Mouse (Mus musculus): ENCODE results near the gene Fcer1g. TPM values are rescaled to one million over a fixed set of nuclear protein-coding genes. Genes with fewer than 3 reads are reported as not detected.

Fcer1g gene
- polyA plus RNA-seq, 1 experiment from 2014 or later = 32.1 TPM

GRCm38 (mm10) chr1:171270573-171270900 is 36.4 kb upstream of the Fcer1g start:
- 1% methylated on average over 15 of the region's 19 CpGs for WGBS
- Histone ChIP-seq H3K9me3 (ENCODE audit: control insufficient read depth, low read length) (no peaks in the 10 kb centered on the region), H3K4me3 (ENCODE audit: low read length) (peak overlapping the region; percentile 87), H3K4me1 (ENCODE audit: control insufficient read depth, insufficient read depth, low read length) (peaks cover 9% of the 10 kb centered on the region), H3K27ac (ENCODE audit: low read depth, low read length) (peak overlapping the region; percentile 55), H3K9ac (ENCODE audit: low read depth, low read length) (peak overlapping the region; percentile 80), H3K36me3 (ENCODE audit: control insufficient read depth, insufficient read depth, low read length) (peaks cover 32% of the 10 kb centered on the region), H3K27me3 (ENCODE audit: control insufficient read depth, insufficient read depth, low read length) (no peaks in the 10 kb centered on the region), H3K4me2 (replicated peaks; ENCODE audit: low read depth, low read length) (peak overlapping the region; percentile 91)
- peak; percentile 88 for ATAC-seq (ENCODE audit: low FRiP score, low TSS enrichment)

GRCm38 (mm10) chr1:171269848-171270572 is 35.8 kb upstream of the Fcer1g start, which contains the start of gene B4galt3:
TSS of gene B4galt3 (plus strand) at chr1:171270328.
- H3K9ac ChIP-seq (ENCODE audit: low read depth, low read length) = peak within 1 kb of the TSS; percentile 80
- peaks cover 9% of the 10 kb centered on the region for H3K4me1 ChIP-seq (ENCODE audit: control insufficient read depth, insufficient read depth, low read length)
- peaks cover 28% of the 10 kb centered on the region for H3K36me3 ChIP-seq (ENCODE audit: control insufficient read depth, insufficient read depth, low read length)
- H3K4me2 ChIP-seq (replicated peaks; ENCODE audit: low read depth, low read length) = peak within 1 kb of the TSS; percentile 91
- H3K27me3 ChIP-seq (ENCODE audit: control insufficient read depth, insufficient read depth, low read length) = no peaks in the 10 kb centered on the region
- H3K27ac ChIP-seq (ENCODE audit: low read depth, low read length) = peak within 1 kb of the TSS; percentile 55
- ATAC-seq (ENCODE audit: low FRiP score, low TSS enrichment) = peak; percentile 96
- peak within 1 kb of the TSS; percentile 87 for H3K4me3 ChIP-seq (ENCODE audit: low read length)
- no peaks in the 10 kb centered on the region for H3K9me3 ChIP-seq (ENCODE audit: control insufficient read depth, low read length)
- WGBS = 4% methylated on average over 36 of the region's 36 CpGs

GRCm38 (mm10) chr1:171268341-171268740 is 34.2 kb upstream of the Fcer1g start:
- H3K27ac ChIP-seq (ENCODE audit: low read depth, low read length) = no peak overlapping the region
- H3K27me3 ChIP-seq (ENCODE audit: control insufficient read depth, insufficient read depth, low read length) = no peaks in the 10 kb centered on the region
- peaks cover 9% of the 10 kb centered on the region for H3K4me1 ChIP-seq (ENCODE audit: control insufficient read depth, insufficient read depth, low read length)
- ATAC-seq (ENCODE audit: low FRiP score, low TSS enrichment) = no peak
- H3K4me3 ChIP-seq (ENCODE audit: low read length) = no peak overlapping the region
- H3K9me3 ChIP-seq (ENCODE audit: control insufficient read depth, low read length) = no peaks in the 10 kb centered on the region
- 59% methylated on average over 1 of the region's 1 CpGs for WGBS
- H3K9ac ChIP-seq (ENCODE audit: low read depth, low read length) = no peak overlapping the region
- peaks cover 11% of the 10 kb centered on the region; the same call in 1 of the 2 replicates for H3K36me3 ChIP-seq (ENCODE audit: control insufficient read depth, insufficient read depth, low read length)
- H3K4me2 ChIP-seq (replicated peaks; ENCODE audit: low read depth, low read length) = no peak overlapping the region

GRCm38 (mm10) chr1:171265971-171266744 is 32.0 kb upstream of the Fcer1g start:
- Histone ChIP-seq H3K27me3 (ENCODE audit: control insufficient read depth, insufficient read depth, low read length) (no peaks in the 10 kb centered on the region), H3K4me1 (ENCODE audit: control insufficient read depth, insufficient read depth, low read length) (peaks cover 10% of the 10 kb centered on the region), H3K4me2 (replicated peaks; ENCODE audit: low read depth, low read length) (no peak overlapping the region), H3K9me3 (ENCODE audit: control insufficient read depth, low read length) (no peaks in the 10 kb centered on the region), H3K9ac (ENCODE audit: low read depth, low read length) (no peak overlapping the region), H3K4me3 (ENCODE audit: low read length) (no peak overlapping the region), H3K36me3 (ENCODE audit: control insufficient read depth, insufficient read depth, low read length) (no peaks in the 10 kb centered on the region), H3K27ac (ENCODE audit: low read depth, low read length) (no peak overlapping the region)
- no peak for ATAC-seq (ENCODE audit: low FRiP score, low TSS enrichment)
- 70% methylated on average over 4 of the region's 4 CpGs for WGBS

- no peak for ATAC-seq (ENCODE audit: low FRiP score, low TSS enrichment)
- no peak overlapping the region for H3K4me2 ChIP-seq (replicated peaks; ENCODE audit: low read depth, low read length)
- H3K36me3 ChIP-seq (ENCODE audit: control insufficient read depth, insufficient read depth, low read length) = peaks cover 3% of the 10 kb centered on the region
- WGBS = 73% methylated on average over 3 of the region's 3 CpGs
- no peaks in the 10 kb centered on the region for H3K27me3 ChIP-seq (ENCODE audit: control insufficient read depth, insufficient read depth, low read length)
- peaks cover 11% of the 10 kb centered on the region; the same call in 1 of the 2 replicates for H3K4me1 ChIP-seq (ENCODE audit: control insufficient read depth, insufficient read depth, low read length)
- peak overlapping the region; percentile 81 for H3K27ac ChIP-seq (ENCODE audit: low read depth, low read length)
- H3K9ac ChIP-seq (ENCODE audit: low read depth, low read length) = no peak overlapping the region
- H3K9me3 ChIP-seq (ENCODE audit: control insufficient read depth, low read length) = no peaks in the 10 kb centered on the region
- no peak overlapping the region for H3K4me3 ChIP-seq (ENCODE audit: low read length)
These were observed 29.7 kb upstream of the Fcer1g start for GRCm38 (mm10) chr1:171263666-171264461.

- Histone ChIP-seq H3K36me3 (ENCODE audit: control insufficient read depth, insufficient read depth, low read length) (peaks cover 7% of the 10 kb centered on the region), H3K4me3 (ENCODE audit: low read length) (0 out of 2 replicates have a peak overlapping the region, but pooled peaks have one; percentile 16), H3K27me3 (ENCODE audit: control insufficient read depth, insufficient read depth, low read length) (no peaks in the 10 kb centered on the region), H3K4me1 (ENCODE audit: control insufficient read depth, insufficient read depth, low read length) (peaks cover 11% of the 10 kb centered on the region; the same call in 1 of the 2 replicates), H3K9me3 (ENCODE audit: control insufficient read depth, low read length) (no peaks in the 10 kb centered on the region), H3K27ac (ENCODE audit: low read depth, low read length) (peak overlapping the region; percentile 81), H3K9ac (ENCODE audit: low read depth, low read length) (no peak overlapping the region), H3K4me2 (replicated peaks; ENCODE audit: low read depth, low read length) (peak overlapping the region; percentile 15; the same call in 1 of the 2 replicates)
- peak; percentile 92 for ATAC-seq (ENCODE audit: low FRiP score, low TSS enrichment)
- WGBS = 0% methylated on average over 2 of the region's 2 CpGs
These were observed 29.0 kb upstream of the Fcer1g start for GRCm38 (mm10) chr1:171263185-171263611.

- H3K4me3 ChIP-seq (ENCODE audit: low read length) = peak overlapping the region; percentile 16
- peaks cover 7% of the 10 kb centered on the region for H3K36me3 ChIP-seq (ENCODE audit: control insufficient read depth, insufficient read depth, low read length)
- H3K4me2 ChIP-seq (replicated peaks; ENCODE audit: low read depth, low read length) = peak overlapping the region; percentile 38; the same call in 1 of the 2 replicates
- H3K9ac ChIP-seq (ENCODE audit: low read depth, low read length) = peak overlapping the region; percentile 44; the same call in 1 of the 2 replicates
- H3K27me3 ChIP-seq (ENCODE audit: control insufficient read depth, insufficient read depth, low read length) = no peaks in the 10 kb centered on the region
- WGBS = 9% methylated on average over 8 of the region's 8 CpGs
- H3K4me1 ChIP-seq (ENCODE audit: control insufficient read depth, insufficient read depth, low read length) = peaks cover 11% of the 10 kb centered on the region; the same call in 1 of the 2 replicates
- peak overlapping the region; percentile 93 for H3K27ac ChIP-seq (ENCODE audit: low read depth, low read length)
- ATAC-seq (ENCODE audit: low FRiP score, low TSS enrichment) = peak; percentile 79
- H3K9me3 ChIP-seq (ENCODE audit: control insufficient read depth, low read length) = no peaks in the 10 kb centered on the region
These were observed 28.5 kb upstream of the Fcer1g start for GRCm38 (mm10) chr1:171262594-171263130.

GRCm38 (mm10) chr1:171260316-171260715 is 26.2 kb upstream of the Fcer1g start:
- Histone ChIP-seq H3K4me1 (ENCODE audit: control insufficient read depth, insufficient read depth, low read length) (peaks cover 11% of the 10 kb centered on the region; the same call in 1 of the 2 replicates), H3K36me3 (ENCODE audit: control insufficient read depth, insufficient read depth, low read length) (peaks cover 7% of the 10 kb centered on the region), H3K4me3 (ENCODE audit: low read length) (no peak overlapping the region), H3K27ac (ENCODE audit: low read depth, low read length) (no peak overlapping the region), H3K9ac (ENCODE audit: low read depth, low read length) (no peak overlapping the region), H3K9me3 (ENCODE audit: control insufficient read depth, low read length) (no peaks in the 10 kb centered on the region), H3K27me3 (ENCODE audit: control insufficient read depth, insufficient read depth, low read length) (no peaks in the 10 kb centered on the region), H3K4me2 (replicated peaks; ENCODE audit: low read depth, low read length) (no peak overlapping the region)
- 52% methylated on average over 3 of the region's 3 CpGs for WGBS
- no peak for ATAC-seq (ENCODE audit: low FRiP score, low TSS enrichment)

Data from kidney, embryonic 14.5 days (tissue).